Mouse (Mus musculus) thymus, adult 2 months (tissue): ENCODE results near the gene Ndufb2.

ENCODE experiments used
- CTCF ChIP-seq: fragments of 200-500 bp; IDR thresholded peaks from 2 replicates; pipeline ENCODE4 v1.5.1; 2012; ENCODE audit warnings: mild to moderate bottlenecking, control low read depth, low read length, moderate library complexity, borderline replicate concordance; ENCODE audit not compliant: control insufficient read depth, poor library complexity, insufficient read depth; ENCODE audit errors: extremely low read depth
- POLR2A ChIP-seq: fragments of 200-500 bp; IDR thresholded peaks from 2 replicates; pipeline ENCODE4 v1.6.1; 2012; ENCODE audit warnings: mild to moderate bottlenecking, low read length, control low read depth, moderate library complexity; ENCODE audit not compliant: control insufficient read depth, poor library complexity, insufficient read depth; ENCODE audit errors: extremely low read depth

DNA sequence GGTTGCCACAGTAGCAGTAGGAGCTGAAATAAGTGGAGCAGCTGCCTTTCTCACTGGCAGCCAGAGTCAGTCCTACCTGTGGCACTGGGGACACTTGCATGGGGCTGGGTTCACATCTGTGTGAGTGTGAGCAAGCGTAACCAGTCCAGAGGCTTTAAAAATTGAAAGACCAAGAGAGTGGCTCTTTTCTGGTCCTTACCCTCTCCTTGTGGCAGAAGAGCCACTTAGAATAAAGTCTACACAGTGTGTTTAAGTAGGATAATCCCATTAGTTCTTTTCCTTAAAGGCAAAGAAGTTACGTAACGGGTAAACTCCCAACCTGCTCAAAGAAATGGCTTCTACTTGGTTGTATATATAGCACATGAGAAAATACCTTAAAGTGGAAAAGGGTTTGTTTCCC is 8.5 kb downstream of the Ndufb2 start:
- no peak for TF ChIP-seq CTCF
- TF ChIP-seq POLR2A: no peak
